Mouse (Mus musculus) embryonic facial prominence, embryonic 12.5 days (tissue): Measurements from ENCODE around the gene Celf5. TPM values are rescaled to one million over a fixed set of nuclear protein-coding genes. Genes with fewer than 3 reads are reported as not detected.
A peak's percentile ranks its signal among the peaks of the same experiment; 100 is the strongest.

Source experiments
- ATAC-seq: fragments of 200-750 bp; cut with Nextera tagmentation; 2 replicates; pipeline ENCODE4 v1.8.0; 2017; ENCODE audit not compliant: insufficient number of reproducible peaks, insufficient read depth, low FRiP score, low TSS enrichment
- H3K27ac ChIP-seq: fragments of 300-500 bp; sonication (generic); 2 replicates; pipeline ENCODE4 v1.5.1; 2016; ENCODE audit warnings: mild to moderate bottlenecking
- H3K27me3 ChIP-seq: fragments of 300-500 bp; sonication (generic); 2 replicates; pipeline ENCODE4 v1.6.1; 2016; ENCODE audit warnings: mild to moderate bottlenecking, moderate library complexity
- H3K36me3 ChIP-seq: fragments of 300-500 bp; sonication (generic); 2 replicates; pipeline ENCODE4 v1.6.1; 2016; ENCODE audit warnings: mild to moderate bottlenecking
- H3K4me1 ChIP-seq: fragments of 300-500 bp; sonication (generic); 2 replicates; pipeline ENCODE4 v1.6.1; 2016
- H3K4me2 ChIP-seq: fragments of 300-500 bp; sonication (generic); replicated peaks from 2 replicates; pipeline ENCODE4 v1.6.1; 2016; ENCODE audit warnings: mild to moderate bottlenecking, moderate library complexity
- H3K4me3 ChIP-seq: fragments of 300-500 bp; sonication (generic); 2 replicates; pipeline ENCODE4 v1.5.1; 2016; ENCODE audit warnings: mild to moderate bottlenecking
- H3K9ac ChIP-seq: fragments of 300-500 bp; sonication (generic); 2 replicates; pipeline ENCODE4 v1.6.1; 2016; ENCODE audit warnings: mild to moderate bottlenecking, moderate library complexity
- H3K9me3 ChIP-seq: fragments of 300-500 bp; sonication (generic); 2 replicates; pipeline ENCODE4 v1.6.1; 2016; ENCODE audit warnings: mild to moderate bottlenecking, moderate library complexity
- WGBS: fragments of 180-500 bp; shearing (Covaris S2); methylation state at CpG from one replicate; pipeline ENCODE4 v1.1.7; 2016; 5-methylcytosine and 5-hydroxymethylcytosine counted together
- polyA plus RNA-seq: library from polyadenylated mRNA; unstranded; fragments of >200 nt; fragmentation: Nextera tagmentation; extraction: Ambion mirVana; gene quantifications from 2 replicates; pipeline ENCODE4 v1.2.1, GENCODE M21; 2016

The Celf5 gene
- polyA plus RNA-seq, 1 experiment from 2014 or later: 2.7 TPM

DNA sequence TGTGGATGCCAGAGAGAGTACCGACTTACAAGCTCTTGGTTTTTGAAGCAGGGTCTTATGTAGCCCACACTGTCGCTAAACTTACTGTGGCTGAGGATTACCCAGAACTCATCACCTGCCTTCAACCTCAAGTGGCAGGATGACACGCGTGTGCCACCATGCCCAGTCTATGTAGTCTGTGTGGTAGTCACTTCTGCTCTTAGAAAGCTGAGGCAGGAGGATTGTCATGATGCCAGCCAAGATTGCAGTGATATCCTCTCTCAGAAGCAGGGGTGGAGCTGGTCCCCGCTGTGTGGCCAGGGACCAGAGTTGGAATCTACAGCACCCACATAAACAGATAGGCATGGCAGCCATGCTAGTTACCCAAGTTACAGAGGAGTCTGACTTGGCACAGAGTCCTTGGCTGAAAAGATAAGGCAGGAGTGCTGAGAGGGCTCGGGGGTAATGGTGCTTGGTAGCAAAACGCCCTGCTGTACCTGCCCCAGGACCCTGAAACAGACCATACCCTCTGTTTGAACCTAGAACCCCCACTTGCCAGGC, 3.0 kb upstream of the Celf5 start:
- Histone ChIP-seq H3K4me1 (peaks cover 4% of the 10 kb centered on the region; the same call in 1 of the 2 replicates), H3K9me3 (no peaks in the 10 kb centered on the region), H3K4me3 (no peak overlapping the region), H3K36me3 (peaks cover 44% of the 10 kb centered on the region), H3K4me2 (no peak overlapping the region), H3K9ac (no peak overlapping the region), H3K27ac (no peak overlapping the region), H3K27me3 (peaks cover 26% of the 10 kb centered on the region)
- 70% methylated on average over 7 of the region's 7 CpGs for WGBS
- ATAC-seq: no peak

DNA sequence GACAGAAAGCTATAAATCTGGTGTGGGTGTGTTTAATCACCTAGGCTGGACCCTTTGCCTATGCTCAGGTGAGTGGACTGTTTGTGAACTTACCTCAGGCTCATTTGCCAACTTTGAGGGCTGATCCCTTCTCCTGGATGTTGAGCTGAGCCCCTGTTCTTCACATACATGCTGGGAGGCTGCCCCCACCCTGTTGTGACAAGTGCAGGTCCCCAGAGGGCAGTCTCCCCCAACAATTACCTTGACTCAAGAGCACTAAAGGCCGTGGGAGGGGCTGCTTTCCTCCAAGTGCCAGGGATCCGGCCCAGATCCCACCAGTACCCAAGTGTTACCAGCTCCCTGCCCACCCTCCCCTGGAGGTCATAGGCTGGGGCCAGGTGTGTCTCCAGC, 2.5 kb upstream of the Celf5 start:
- Histone ChIP-seq H3K4me3 (no peak overlapping the region), H3K27ac (no peak overlapping the region), H3K4me2 (no peak overlapping the region), H3K4me1 (peaks cover 4% of the 10 kb centered on the region; the same call in 1 of the 2 replicates), H3K9ac (no peak overlapping the region), H3K27me3 (peaks cover 31% of the 10 kb centered on the region), H3K36me3 (peaks cover 39% of the 10 kb centered on the region), H3K9me3 (no peaks in the 10 kb centered on the region)
- ATAC-seq: no peak
- WGBS: 29% methylated on average over 2 of the region's 2 CpGs

DNA sequence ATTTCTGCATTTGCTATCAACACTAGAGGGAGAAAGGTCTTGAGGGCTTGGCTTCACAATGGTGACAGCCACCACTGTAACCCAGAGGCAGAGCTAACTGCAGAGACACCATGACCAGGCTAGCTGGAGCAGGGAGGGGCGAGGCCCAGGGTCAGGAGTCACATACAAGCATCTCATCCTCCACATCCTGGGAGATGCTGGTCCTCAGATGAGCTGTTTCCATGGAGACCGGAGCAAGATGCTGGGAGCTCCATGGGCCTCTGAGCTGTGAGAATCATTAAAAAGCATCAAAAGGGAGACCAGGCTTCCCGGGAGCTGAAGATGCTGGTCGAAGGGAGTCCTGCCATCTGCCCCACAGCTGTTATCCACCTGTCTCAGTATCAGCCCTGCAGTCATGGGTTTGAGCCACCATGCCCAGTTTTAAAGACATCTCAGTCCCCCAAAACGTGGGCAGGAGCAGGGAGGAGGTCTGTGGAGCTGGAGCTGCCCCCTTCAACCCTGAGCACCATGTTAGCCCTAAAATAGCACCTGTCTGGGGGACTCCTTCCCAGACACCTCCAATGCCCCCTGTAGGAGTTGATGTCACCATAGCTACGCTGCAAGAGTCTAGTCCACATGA, 2.0 kb upstream of the Celf5 start:
- Histone ChIP-seq H3K4me3 (no peak overlapping the region), H3K4me2 (no peak overlapping the region), H3K4me1 (peaks cover 4% of the 10 kb centered on the region; the same call in 1 of the 2 replicates), H3K27me3 (peaks cover 36% of the 10 kb centered on the region), H3K9me3 (no peaks in the 10 kb centered on the region), H3K27ac (no peak overlapping the region), H3K36me3 (peaks cover 34% of the 10 kb centered on the region), H3K9ac (no peak overlapping the region)
- no peak for ATAC-seq
- WGBS: 62% methylated on average over 6 of the region's 6 CpGs

DNA sequence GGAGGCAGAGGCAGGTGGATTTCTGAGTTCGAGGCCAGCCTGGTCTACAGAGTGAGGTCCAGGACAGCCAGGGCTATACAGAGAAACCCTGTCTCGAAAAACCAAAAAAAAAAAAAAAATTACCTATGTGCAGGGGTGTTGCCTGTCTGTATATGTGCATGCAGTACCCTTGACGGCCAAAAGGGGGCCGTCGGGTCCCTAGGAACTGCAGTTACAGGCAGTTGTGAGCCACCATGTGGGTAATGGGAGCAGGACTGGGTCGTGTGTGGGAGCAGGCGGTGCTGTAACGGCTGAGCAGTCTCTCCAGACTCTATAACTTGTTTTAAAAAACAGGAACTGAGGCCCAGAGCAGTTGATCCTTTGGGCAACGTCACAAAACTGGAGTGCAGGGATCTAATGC, 1.5 kb upstream of the Celf5 start:
- peaks cover 36% of the 10 kb centered on the region for H3K27me3 ChIP-seq
- H3K9me3 ChIP-seq: no peaks in the 10 kb centered on the region
- peaks cover 4% of the 10 kb centered on the region; the same call in 1 of the 2 replicates for H3K4me1 ChIP-seq
- H3K4me2 ChIP-seq: no peak overlapping the region
- H3K27ac ChIP-seq: no peak overlapping the region
- H3K9ac ChIP-seq: no peak overlapping the region
- H3K36me3 ChIP-seq: peaks cover 29% of the 10 kb centered on the region
- no peak for ATAC-seq
- WGBS: 18% methylated on average over 9 of the region's 9 CpGs
- H3K4me3 ChIP-seq: no peak overlapping the region

DNA sequence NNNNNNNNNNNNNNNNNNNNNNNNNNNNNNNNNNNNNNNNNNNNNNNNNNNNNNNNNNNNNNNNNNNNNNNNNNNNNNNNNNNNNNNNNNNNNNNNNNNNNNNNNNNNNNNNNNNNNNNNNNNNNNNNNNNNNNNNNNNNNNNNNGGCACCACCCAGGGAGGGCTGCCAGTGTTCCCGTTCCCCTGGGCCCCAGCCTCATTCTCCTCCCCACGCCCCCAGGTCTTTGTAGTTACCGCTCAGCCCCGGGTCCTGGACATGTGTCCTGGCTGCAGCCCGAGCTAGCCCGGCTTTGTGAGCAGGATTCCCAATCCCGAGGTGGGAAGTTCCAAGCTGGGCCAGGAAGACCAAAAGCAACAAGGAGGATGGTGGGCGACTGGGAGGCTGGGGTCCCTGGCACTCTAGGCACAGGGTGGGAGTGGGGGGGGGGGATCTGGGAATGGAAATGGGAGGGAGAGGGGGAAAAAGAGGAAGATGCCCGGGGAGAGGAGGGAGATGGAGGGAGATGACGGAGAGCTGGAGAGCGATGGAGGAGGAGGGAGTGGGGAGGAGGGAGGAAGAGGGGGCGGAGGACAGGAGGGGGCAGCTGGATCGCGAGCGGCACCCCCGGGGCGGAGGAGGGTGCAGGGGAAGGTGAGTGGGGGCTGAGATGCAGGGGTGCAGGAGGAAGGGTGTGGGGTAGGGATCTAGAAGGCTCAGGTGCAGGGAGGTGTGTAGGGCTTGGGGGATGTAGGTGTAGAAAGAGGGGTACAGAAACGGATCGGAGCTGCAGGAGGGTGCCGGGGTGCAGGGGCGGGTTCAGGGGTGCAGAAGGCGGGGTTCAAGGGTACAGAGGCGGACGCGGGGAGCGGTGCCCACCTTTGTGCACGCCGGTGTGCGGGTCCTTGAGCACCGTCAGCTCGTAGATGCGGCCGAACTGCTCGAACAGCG, 640 bp downstream of the Celf5 start:
- Histone ChIP-seq H3K9me3 (no peaks in the 10 kb centered on the region), H3K4me2 (peak overlapping the region; percentile 78), H3K27me3 (peaks cover 36% of the 10 kb centered on the region), H3K27ac (no peak overlapping the region), H3K36me3 (peaks cover 8% of the 10 kb centered on the region), H3K4me3 (peak overlapping the region; percentile 46), H3K9ac (peak overlapping the region; percentile 53), H3K4me1 (peaks cover 4% of the 10 kb centered on the region; the same call in 1 of the 2 replicates)
- ATAC-seq: no peak
- 6% methylated on average over 30 of the region's 35 CpGs for WGBS

DNA sequence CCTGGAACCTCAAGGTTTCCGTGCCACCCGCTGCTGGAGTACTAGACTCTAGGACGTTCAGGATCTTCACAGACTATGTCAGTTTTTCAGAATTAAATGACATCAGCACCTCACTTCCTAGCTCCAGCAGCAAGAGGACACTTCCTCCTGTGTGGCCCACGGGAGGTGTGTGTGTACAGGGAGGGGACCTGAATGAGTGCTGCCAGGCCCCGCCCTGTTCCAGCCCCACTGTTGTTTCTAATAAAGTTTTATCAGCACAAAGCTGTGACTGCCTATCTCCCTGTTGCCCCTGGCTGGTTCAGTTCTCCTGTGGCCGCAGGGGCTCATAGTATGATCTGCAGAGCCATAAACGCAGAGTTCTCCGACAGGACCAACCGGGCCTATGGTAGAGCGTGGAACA, 8.0 kb downstream of the Celf5 start:
- H3K9ac ChIP-seq: no peak overlapping the region
- ATAC-seq: no peak
- H3K4me2 ChIP-seq: no peak overlapping the region
- 83% methylated on average over 10 of the region's 10 CpGs for WGBS
- H3K27ac ChIP-seq: no peak overlapping the region
- H3K4me1 ChIP-seq: peaks cover 7% of the 10 kb centered on the region
- no peak overlapping the region for H3K4me3 ChIP-seq
- H3K36me3 ChIP-seq: no peaks in the 10 kb centered on the region
- H3K27me3 ChIP-seq: peaks cover 61% of the 10 kb centered on the region
- no peaks in the 10 kb centered on the region for H3K9me3 ChIP-seq

DNA sequence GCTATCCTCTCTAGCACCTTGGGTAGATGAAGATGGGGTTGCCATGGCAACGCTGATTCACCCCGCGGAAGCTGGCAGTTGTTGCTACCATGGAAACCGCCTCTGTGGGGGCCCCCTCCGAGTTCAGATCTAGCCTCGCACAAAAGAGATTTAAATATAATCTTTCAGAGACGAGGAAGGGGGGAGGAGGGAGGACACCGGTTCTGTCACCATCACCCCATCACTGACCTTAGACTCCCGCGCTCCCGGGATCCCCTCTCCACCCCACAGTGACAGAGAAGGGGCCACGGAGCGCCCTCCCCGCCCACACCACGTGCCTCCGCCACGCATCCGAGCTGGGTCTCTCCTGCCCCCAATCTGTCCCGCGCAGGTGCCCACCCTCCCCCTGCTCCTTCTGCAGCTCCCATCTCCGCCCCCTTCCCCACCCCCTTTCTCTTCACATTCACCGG, 9.5 kb downstream of the Celf5 start:
- 1% methylated on average over 22 of the region's 22 CpGs for WGBS
- ATAC-seq: no peak
- Histone ChIP-seq H3K4me1 (peaks cover 7% of the 10 kb centered on the region), H3K27ac (no peak overlapping the region), H3K27me3 (peaks cover 65% of the 10 kb centered on the region), H3K9ac (no peak overlapping the region), H3K4me2 (peak overlapping the region; percentile 35), H3K4me3 (peak overlapping the region; percentile 10; the same call in 1 of the 2 replicates), H3K36me3 (no peaks in the 10 kb centered on the region), H3K9me3 (no peaks in the 10 kb centered on the region)

DNA sequence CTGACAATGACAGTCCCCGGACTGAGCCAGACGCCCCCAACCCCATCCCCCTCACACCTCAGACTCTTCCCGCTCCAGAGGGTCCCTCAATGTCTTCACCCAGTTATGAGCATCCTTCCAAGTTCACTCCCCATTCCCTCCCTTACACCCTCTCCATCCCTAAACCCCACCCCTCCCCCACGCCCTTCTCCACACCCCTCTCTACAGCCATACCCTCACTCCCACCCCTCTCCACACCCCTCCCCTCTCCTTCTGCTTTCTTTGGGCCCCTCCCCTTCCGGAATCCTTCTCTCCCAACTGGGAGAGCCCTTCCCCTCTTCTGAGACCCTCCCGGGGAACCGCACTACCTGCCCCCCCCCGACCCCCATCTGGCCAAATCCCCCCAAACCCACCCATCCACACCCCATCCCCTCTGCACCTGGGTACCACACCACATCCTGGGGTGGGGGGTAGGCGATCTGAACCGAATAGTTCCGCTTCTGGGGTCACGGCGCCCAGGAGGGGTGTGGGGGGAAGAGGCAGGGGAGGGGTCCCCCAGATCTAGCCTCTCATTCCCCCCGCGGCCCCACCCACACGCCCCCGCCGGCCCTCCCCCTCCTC, 10.0 kb downstream of the Celf5 start:
- Histone ChIP-seq H3K4me1 (peaks cover 7% of the 10 kb centered on the region), H3K36me3 (no peaks in the 10 kb centered on the region), H3K9ac (no peak overlapping the region), H3K27ac (no peak overlapping the region), H3K9me3 (no peaks in the 10 kb centered on the region), H3K27me3 (peaks cover 70% of the 10 kb centered on the region), H3K4me2 (peak overlapping the region; percentile 35), H3K4me3 (peak overlapping the region; percentile 10; the same call in 1 of the 2 replicates)
- ATAC-seq: no peak
- 6% methylated on average over 16 of the region's 18 CpGs for WGBS

DNA sequence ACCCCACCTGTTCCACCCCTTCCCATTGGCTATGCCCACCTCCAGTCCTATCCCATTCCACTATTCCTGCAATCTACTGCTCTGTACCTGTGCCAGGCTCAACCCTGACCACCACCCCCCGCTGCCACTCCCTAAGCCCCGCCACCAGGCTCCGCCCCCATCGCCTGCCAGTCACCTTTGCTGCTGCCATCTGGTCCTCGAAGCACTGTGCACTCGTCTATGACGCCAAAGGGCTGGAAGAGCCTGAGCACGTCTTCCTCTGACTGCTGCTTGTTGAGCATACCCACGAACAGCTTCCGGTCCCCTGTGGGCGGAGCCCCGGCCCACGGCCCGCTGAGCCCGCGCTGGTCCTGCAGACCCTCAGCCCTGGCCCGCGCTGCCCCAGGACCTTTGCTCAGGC, 12.1 kb downstream of the Celf5 start:
- Histone ChIP-seq H3K4me3 (no peak overlapping the region), H3K9ac (no peak overlapping the region), H3K4me1 (peaks cover 7% of the 10 kb centered on the region), H3K9me3 (no peaks in the 10 kb centered on the region), H3K36me3 (no peaks in the 10 kb centered on the region), H3K4me2 (no peak overlapping the region), H3K27ac (no peak overlapping the region), H3K27me3 (peaks cover 78% of the 10 kb centered on the region)
- no peak for ATAC-seq
- 52% methylated on average over 18 of the region's 18 CpGs for WGBS

DNA sequence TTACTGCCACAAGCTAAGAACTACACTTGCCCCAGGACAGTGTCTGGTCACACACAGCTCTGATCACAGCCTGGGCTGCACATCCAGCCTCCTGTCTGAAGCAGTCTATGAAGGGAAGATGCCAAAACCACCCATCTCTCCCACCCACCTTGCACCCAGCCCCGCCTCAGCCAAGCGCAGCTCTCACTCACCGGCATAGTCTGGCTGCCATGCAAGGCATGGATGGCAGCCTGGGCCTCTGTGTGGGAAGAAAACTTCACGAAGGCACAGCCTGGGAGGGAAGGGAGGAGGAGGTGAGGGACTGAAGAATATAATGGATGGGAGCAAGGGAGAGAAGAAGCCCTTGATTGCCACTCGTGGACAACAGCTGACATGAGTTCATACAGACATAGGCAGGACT, 13.3 kb downstream of the Celf5 start:
- Histone ChIP-seq H3K27me3 (peaks cover 80% of the 10 kb centered on the region), H3K9me3 (no peaks in the 10 kb centered on the region), H3K9ac (no peak overlapping the region), H3K4me2 (no peak overlapping the region), H3K4me1 (peaks cover 14% of the 10 kb centered on the region), H3K36me3 (no peaks in the 10 kb centered on the region), H3K4me3 (no peak overlapping the region), H3K27ac (no peak overlapping the region)
- ATAC-seq: no peak
- WGBS: 88% methylated on average over 5 of the region's 5 CpGs

DNA sequence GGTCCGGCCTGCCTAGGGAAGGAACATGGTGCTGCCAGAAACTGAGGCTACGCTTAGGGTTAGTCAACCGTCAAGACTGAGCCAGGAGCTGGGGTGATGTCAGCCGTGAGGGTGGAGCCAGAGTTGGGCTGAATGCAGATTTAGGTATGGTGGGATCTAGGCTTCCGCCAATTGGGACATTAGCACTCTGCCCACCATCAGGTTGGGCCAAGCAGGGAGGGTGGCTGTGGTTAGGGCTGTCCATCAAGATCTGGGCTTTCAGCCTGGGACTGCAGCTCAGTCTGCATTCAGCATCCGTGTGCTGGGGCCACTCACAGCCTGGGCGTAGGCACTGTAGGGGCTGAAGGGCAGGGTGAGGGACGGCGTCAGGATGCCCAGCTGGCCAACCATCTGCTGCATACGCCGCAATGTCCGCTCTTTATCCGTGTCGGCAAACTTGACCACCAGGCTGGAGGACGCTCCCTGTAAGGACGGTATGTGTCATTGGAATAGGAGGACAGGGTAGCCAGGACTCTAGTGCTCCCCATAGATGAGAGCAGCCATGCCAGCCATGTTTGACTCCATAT, 14.8 kb downstream of the Celf5 start:
- no peaks in the 10 kb centered on the region for H3K36me3 ChIP-seq
- no peak overlapping the region for H3K27ac ChIP-seq
- no peak overlapping the region for H3K4me2 ChIP-seq
- H3K9me3 ChIP-seq: no peaks in the 10 kb centered on the region
- ATAC-seq: no peak
- H3K9ac ChIP-seq: no peak overlapping the region
- H3K4me1 ChIP-seq: peaks cover 11% of the 10 kb centered on the region
- peaks cover 80% of the 10 kb centered on the region for H3K27me3 ChIP-seq
- H3K4me3 ChIP-seq: no peak overlapping the region
- 86% methylated on average over 16 of the region's 16 CpGs for WGBS
